Mouse (Mus musculus) erythroblast, embryonic 14.5 days (primary cell): Measurements from ENCODE around the gene Hes3. TPM values are rescaled to one million over a fixed set of nuclear protein-coding genes. Genes with fewer than 3 reads are reported as not detected.

Experiments
- H3K27me3 ChIP-seq: 2 replicates; pipeline ENCODE4 v1.6.1; 2012; ENCODE audit warnings: inconsistent platforms; ENCODE audit not compliant: control insufficient read depth
- H3K36me3 ChIP-seq: 2 replicates; pipeline ENCODE4 v1.6.1; 2012; ENCODE audit warnings: mild to moderate bottlenecking, inconsistent platforms; ENCODE audit not compliant: control insufficient read depth
- H3K4me1 ChIP-seq: 2 replicates; pipeline ENCODE4 v1.6.1; 2012; ENCODE audit warnings: inconsistent platforms; ENCODE audit not compliant: control insufficient read depth
- H3K4me3 ChIP-seq: replicated peaks from 2 replicates; pipeline ENCODE3; 2012; ENCODE audit warnings: moderate library complexity, mild to moderate bottlenecking, inconsistent platforms
- H3K9me3 ChIP-seq: 2 replicates; pipeline ENCODE4 v1.6.1; 2012; ENCODE audit warnings: low read length, inconsistent platforms, mixed read lengths; ENCODE audit not compliant: control insufficient read depth
- GATA1 ChIP-seq: IDR thresholded peaks from 2 replicates; pipeline ENCODE4 v1.6.1; 2012; ENCODE audit warnings: low read length, inconsistent platforms, mixed read lengths
- TAL1 ChIP-seq: IDR thresholded peaks from 3 replicates; pipeline ENCODE4 v1.6.1; 2012; ENCODE audit warnings: low read length, inconsistent platforms, mixed read lengths
- polyA plus RNA-seq: library from polyadenylated mRNA; stranded (reverse); fragments of >175 nt; gene quantifications from 2 replicates; pipeline ENCODE4 v1.2.3, GENCODE M21; 2012

Hes3 gene
- not detected in 2 replicates for polyA plus RNA-seq

DNA sequence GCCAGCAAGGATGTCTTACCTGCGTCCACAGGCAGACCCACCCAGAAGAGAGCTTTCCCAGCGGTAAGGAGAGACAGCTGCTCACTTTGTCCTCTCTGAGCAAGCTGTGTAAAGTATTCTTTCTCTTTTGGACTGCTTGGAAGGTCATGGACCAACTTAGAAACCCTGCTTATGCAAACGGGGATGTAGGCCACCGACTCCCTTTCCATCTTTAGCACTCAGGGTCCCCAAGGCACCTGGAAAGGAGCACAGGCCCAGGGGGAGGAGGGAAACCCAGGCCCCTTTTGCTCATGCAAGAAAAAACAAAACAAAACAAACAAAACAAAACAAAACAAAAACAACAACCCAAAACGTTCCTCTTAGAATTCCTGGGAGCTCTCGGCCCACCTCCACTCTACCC lies at the start of gene Hes3:
Hes3 (minus strand) TSS at position 101 of the 400 bp plus-strand sequence.
- no peak for TF ChIP-seq GATA1

GRCm38 (mm10) chr4:152340584-152341284 lies 49.3 kb upstream of the Hes3 start:
- peaks cover 72% of the 10 kb centered on the region for H3K27me3 ChIP-seq
- no peaks in the 10 kb centered on the region for H3K9me3 ChIP-seq
- H3K4me1 ChIP-seq = peaks cover 7% of the 10 kb centered on the region
- H3K4me3 ChIP-seq = no peak overlapping the region
- no peak for TF ChIP-seq GATA1
- no peak for TF ChIP-seq TAL1
- H3K36me3 ChIP-seq = peaks cover 4% of the 10 kb centered on the region

More for the DNA sequence above, at the start of gene Hes3:
- peaks cover 6% of the 10 kb centered on the region; the same call in 1 of the 2 replicates for H3K9me3 ChIP-seq
- no peak within 1 kb of the TSS for H3K4me3 ChIP-seq
- H3K4me1 ChIP-seq = peaks cover 18% of the 10 kb centered on the region
- H3K36me3 ChIP-seq = no peaks in the 10 kb centered on the region
- peaks cover 70% of the 10 kb centered on the region for H3K27me3 ChIP-seq

DNA sequence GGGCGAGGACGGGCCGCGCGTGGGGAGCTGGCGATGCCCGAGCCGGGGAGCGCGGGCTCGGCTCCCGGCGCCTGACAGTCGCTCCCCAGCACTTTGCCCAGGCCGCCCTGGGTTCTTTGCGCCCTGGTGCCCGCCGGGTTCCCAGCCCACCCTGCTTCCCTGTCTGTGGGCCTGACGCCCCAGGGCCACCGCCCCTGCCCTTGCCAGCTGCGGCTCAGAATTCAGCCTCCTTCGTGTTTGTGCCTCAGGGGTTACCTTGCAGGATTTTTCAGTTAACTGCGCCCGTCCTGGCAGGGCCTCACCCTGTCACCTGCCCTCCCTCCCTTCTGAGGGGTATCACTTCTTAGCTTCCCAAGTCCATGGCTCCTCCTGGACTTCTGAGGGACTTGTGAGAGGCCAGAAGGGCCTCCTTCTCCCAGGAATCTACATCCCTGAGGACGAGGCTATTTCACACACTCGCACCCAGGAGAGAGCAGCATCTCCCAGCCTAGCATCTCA lies 47.9 kb upstream of the Hes3 start:
- H3K9me3 ChIP-seq = no peaks in the 10 kb centered on the region

DNA sequence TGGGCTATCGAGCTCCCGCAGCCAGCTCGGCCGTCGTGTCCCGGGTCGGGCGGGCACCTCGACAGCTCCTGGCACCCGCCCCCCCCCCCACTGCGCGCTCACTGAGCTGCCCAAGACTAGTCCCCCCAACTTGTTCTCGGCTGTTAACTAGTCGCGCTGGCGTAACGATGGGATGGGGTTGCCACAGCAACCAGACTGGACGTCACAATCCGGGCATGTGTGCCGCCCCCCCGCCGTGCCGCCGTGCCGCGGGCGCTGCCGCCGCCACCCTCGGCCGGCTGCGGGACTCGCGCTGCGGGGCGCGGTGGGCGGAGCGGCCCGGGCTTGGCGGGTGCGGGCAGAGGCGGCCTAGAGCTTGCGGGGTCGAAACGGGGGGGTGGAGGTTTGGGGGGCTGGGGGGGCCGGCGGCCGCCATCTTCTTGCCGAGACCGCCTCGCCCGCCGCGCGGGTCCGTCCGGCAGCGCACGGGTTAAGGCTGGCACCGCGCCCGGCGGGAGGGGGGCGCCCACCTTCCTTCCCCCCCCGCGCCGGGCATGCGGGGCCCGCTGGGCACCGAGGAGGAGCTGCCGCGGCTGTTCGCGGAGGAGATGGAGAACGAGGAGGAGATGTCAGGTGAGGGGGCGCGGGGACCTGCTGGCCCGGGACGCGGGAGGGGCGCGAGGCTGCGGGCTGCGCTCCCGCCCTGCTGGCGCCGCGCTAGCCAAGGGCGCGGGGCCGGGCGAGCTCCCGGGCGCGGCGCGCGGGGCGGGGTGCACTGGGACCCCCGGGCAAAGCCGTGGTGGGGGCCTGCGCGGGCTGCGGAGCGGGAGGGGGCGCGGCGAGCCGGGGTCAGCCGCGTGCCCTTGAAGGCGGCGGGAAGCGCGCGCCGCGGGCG lies 47.2 kb upstream of the Hes3 start, which contains the start of gene Chd5:
Chd5 (plus strand) TSS at position 233 of the 874 bp plus-strand sequence.
- H3K27me3 ChIP-seq = peaks cover 63% of the 10 kb centered on the region

More for the DNA sequence above, 47.9 kb upstream of the Hes3 start:
- H3K4me1 ChIP-seq = peaks cover 4% of the 10 kb centered on the region
- H3K27me3 ChIP-seq = peaks cover 68% of the 10 kb centered on the region
- H3K4me3 ChIP-seq = no peak overlapping the region
- peaks cover 16% of the 10 kb centered on the region for H3K36me3 ChIP-seq
- TF ChIP-seq TAL1 (no peak), GATA1 (no peak)

DNA sequence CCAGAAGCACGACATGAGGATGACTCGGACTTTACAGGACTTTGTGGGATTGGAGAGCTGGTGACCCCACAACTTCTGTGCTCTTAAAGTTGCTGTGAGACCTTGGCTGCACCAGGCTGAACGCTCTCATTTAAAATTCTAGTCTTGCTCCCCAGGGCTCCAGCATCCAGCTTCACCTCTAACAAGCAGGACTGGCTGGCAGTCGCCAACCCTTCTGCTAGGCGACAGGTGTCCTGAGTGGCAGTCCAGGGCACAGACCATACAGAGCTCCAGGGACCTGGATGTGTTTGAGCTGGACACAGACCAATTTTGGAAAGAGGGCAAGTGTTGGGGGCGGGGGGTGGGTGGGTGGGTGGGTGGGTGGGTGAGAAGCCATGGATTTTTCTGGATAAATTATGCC lies 46.3 kb upstream of the Hes3 start:
- no peak for TF ChIP-seq GATA1
- TF ChIP-seq TAL1 = no peak
- peaks cover 4% of the 10 kb centered on the region for H3K4me1 ChIP-seq
- H3K36me3 ChIP-seq = peaks cover 32% of the 10 kb centered on the region
- H3K27me3 ChIP-seq = peaks cover 62% of the 10 kb centered on the region
- no peak overlapping the region for H3K4me3 ChIP-seq
- no peaks in the 10 kb centered on the region for H3K9me3 ChIP-seq

More for the DNA sequence above, 47.2 kb upstream of the Hes3 start, which contains the start of gene Chd5:
- TF ChIP-seq GATA1 (no peak), TAL1 (no peak)
- no peaks in the 10 kb centered on the region for H3K9me3 ChIP-seq
- no peak within 1 kb of the TSS for H3K4me3 ChIP-seq
- peaks cover 4% of the 10 kb centered on the region for H3K4me1 ChIP-seq
- peaks cover 23% of the 10 kb centered on the region for H3K36me3 ChIP-seq

GRCm38 (mm10) chr4:152333587-152333986 lies 42.1 kb upstream of the Hes3 start:
- Histone ChIP-seq H3K36me3 (peaks cover 74% of the 10 kb centered on the region), H3K9me3 (no peaks in the 10 kb centered on the region), H3K4me1 (peaks cover 14% of the 10 kb centered on the region), H3K4me3 (no peak overlapping the region), H3K27me3 (peaks cover 25% of the 10 kb centered on the region)
- TF ChIP-seq GATA1 = no peak
- no peak for TF ChIP-seq TAL1

DNA sequence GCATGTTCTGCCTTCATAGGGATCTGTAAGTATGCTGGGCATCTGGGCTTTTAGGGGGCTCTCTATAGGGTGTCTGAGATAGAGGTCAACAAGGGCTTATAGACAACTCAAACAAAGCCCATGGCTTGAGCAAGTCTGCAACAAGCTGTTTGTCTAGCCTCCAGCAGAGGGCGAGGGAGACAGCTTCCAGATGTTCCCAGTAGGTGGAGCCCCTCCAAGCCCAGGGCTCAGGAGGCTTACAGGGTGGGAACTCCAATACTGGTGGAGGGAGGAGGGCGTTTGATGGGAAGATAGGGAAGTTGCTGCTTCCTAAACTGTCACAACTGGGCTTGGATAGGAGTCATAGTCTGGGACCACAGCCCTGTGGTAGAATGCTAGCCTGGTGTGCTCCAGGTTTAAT lies 41.5 kb upstream of the Hes3 start:
- Histone ChIP-seq H3K4me1 (peaks cover 16% of the 10 kb centered on the region), H3K9me3 (no peaks in the 10 kb centered on the region), H3K4me3 (no peak overlapping the region), H3K36me3 (peaks cover 78% of the 10 kb centered on the region), H3K27me3 (peaks cover 19% of the 10 kb centered on the region)
- no peak for TF ChIP-seq TAL1
- no peak for TF ChIP-seq GATA1

DNA sequence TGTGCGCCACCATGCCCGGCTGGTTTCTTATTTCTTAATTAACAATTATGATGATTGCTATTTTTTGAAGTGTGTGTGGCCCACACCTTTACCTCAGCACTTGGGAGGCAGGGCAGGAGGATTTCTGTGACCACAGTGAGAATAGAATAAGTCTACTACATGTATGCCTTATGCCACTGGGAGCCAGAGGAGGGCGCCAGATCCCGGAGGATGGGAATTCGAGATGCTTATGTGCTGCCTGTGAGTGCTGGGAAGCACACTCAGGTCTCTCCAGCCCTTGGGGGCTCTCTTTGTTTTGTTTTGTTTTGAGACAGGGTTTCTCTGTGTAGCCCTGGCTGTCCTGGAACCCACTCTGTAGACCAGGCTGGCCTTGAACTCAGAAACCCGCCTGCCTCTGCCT lies 37.2 kb upstream of the Hes3 start:
- H3K9me3 ChIP-seq = no peaks in the 10 kb centered on the region
- H3K4me1 ChIP-seq = peaks cover 55% of the 10 kb centered on the region
- H3K36me3 ChIP-seq = peaks cover 63% of the 10 kb centered on the region
- TF ChIP-seq TAL1 = no peak
- no peak for TF ChIP-seq GATA1
- no peaks in the 10 kb centered on the region for H3K27me3 ChIP-seq
- no peak overlapping the region for H3K4me3 ChIP-seq

- Histone ChIP-seq H3K4me3 (peak overlapping the region; percentile 97), H3K27me3 (peaks cover 5% of the 10 kb centered on the region; the same call in 1 of the 2 replicates), H3K9me3 (no peaks in the 10 kb centered on the region), H3K4me1 (peaks cover 55% of the 10 kb centered on the region), H3K36me3 (peaks cover 41% of the 10 kb centered on the region)
- no peak for TF ChIP-seq GATA1
- no peak for TF ChIP-seq TAL1
Measured at GRCm38 (mm10) chr4:152326543-152326942, 35.1 kb upstream of the Hes3 start.
